Mouse (Mus musculus): ENCODE measurements at regions not wholly inside any gene's neighbourhood (a gene's known extent, or its start where the extent isn't known, plus 50 kb on each side); places are given as distances from the start of the nearest gene placed in this dataset.
A peak's percentile ranks its signal among the peaks of the same experiment; 100 is the strongest.

GRCm38 (mm10) chr9:94613891-94614671 is 55.6 kb upstream of the Slc9a9 start:
- ATAC-seq (ENCODE audit: insufficient read depth) = peak; percentile 73; the same call in 1 of the 2 replicates
- peak; percentile 88 for DNase-seq
- no peak overlapping the region for H3K4me2 ChIP-seq
- H3K4me1 ChIP-seq (ENCODE audit: insufficient read depth) = peaks cover 5% of the 10 kb centered on the region; the same call in 1 of the 2 replicates
- H3K9me3 ChIP-seq (ENCODE audit: low read depth, low read length) = no peaks in the 10 kb centered on the region
- no peak overlapping the region for H3K27ac ChIP-seq (ENCODE audit: low read depth)
- H3K27me3 ChIP-seq (ENCODE audit: insufficient read depth, low read length) = no peaks in the 10 kb centered on the region
- H3K4me3 ChIP-seq (ENCODE audit: low read depth, low read length) = no peak overlapping the region
- peak; percentile 71 for TF ChIP-seq CTCF (IDR thresholded peaks at IDR 0.05; ENCODE audit: low read depth)
- H3K9ac ChIP-seq = no peak overlapping the region
- no peaks in the 10 kb centered on the region for H3K36me3 ChIP-seq (ENCODE audit: insufficient read depth)
- WGBS = 26% methylated on average over 6 of the region's 6 CpGs

GRCm38 (mm10) chr9:94615205-94615604 is 54.5 kb upstream of the Slc9a9 start:
- peak; percentile 66 for ATAC-seq (ENCODE audit: insufficient read depth)
- H3K27me3 ChIP-seq (ENCODE audit: insufficient read depth, low read length) = no peaks in the 10 kb centered on the region
- 42% methylated on average over 11 of the region's 11 CpGs for WGBS

GRCm38 (mm10) chr9:94618079-94618786 is 51.5 kb upstream of the Slc9a9 start:
- Histone ChIP-seq H3K27me3 (ENCODE audit: insufficient read depth, low read length) (no peaks in the 10 kb centered on the region), H3K9me3 (ENCODE audit: low read depth, low read length) (no peaks in the 10 kb centered on the region), H3K4me1 (ENCODE audit: insufficient read depth) (peaks cover 5% of the 10 kb centered on the region; the same call in 1 of the 2 replicates), H3K4me2 (no peak overlapping the region), H3K4me3 (ENCODE audit: low read depth, low read length) (no peak overlapping the region), H3K9ac (no peak overlapping the region), H3K36me3 (ENCODE audit: insufficient read depth) (no peaks in the 10 kb centered on the region), H3K27ac (ENCODE audit: low read depth) (no peak overlapping the region)
- peak; percentile 28; the same call in 1 of the 2 replicates for ATAC-seq (ENCODE audit: insufficient read depth)
- 63% methylated on average over 6 of the region's 6 CpGs for WGBS
- no peak for TF ChIP-seq CTCF (IDR thresholded peaks at IDR 0.05; ENCODE audit: low read depth)
- no peak for DNase-seq

More at GRCm38 (mm10) chr9:94615205-94615604, 54.5 kb upstream of the Slc9a9 start:
- Histone ChIP-seq H3K4me2 (no peak overlapping the region; the same call in 1 of the 2 replicates), H3K36me3 (ENCODE audit: insufficient read depth) (no peaks in the 10 kb centered on the region), H3K4me3 (ENCODE audit: low read depth, low read length) (no peak overlapping the region), H3K4me1 (ENCODE audit: insufficient read depth) (peaks cover 5% of the 10 kb centered on the region; the same call in 1 of the 2 replicates), H3K9me3 (ENCODE audit: low read depth, low read length) (no peaks in the 10 kb centered on the region), H3K27ac (ENCODE audit: low read depth) (peak overlapping the region; percentile 12; the same call in 1 of the 2 replicates), H3K9ac (no peak overlapping the region)
- peak; percentile 65 for DNase-seq
- no peak for TF ChIP-seq CTCF (IDR thresholded peaks at IDR 0.05; ENCODE audit: low read depth)
